Mouse (Mus musculus) yolk sac, embryonic 10.5 days (tissue): Measurements from ENCODE around the gene Kifc3.

Experiments
- DNase-seq: peaks from one replicate; pipeline ENCODE4 v3.0.0-alpha.2; 2017; ENCODE audit warnings: low spot score

The Kifc3 gene

DNA sequence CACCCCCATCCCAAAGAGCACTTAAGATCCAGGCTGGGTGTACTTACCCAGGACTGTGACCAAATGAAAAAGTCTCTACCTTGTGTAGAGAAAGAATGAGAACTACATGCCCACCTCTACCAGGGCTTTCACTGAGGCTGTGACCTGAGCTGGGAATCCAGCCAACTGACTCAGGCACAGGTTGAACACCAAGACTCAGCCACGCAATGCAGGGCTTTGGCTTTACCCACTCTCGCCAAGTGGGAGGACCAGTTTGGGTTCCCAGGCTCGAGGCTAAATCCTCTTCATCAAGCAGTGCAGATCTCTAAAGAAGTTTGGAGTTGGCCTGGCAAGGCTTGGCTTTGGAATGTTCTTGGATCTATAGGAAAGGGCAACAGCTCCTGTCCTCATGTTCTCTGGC, 127.1 kb downstream of the Kifc3 start:
- no peak for DNase-seq

DNA sequence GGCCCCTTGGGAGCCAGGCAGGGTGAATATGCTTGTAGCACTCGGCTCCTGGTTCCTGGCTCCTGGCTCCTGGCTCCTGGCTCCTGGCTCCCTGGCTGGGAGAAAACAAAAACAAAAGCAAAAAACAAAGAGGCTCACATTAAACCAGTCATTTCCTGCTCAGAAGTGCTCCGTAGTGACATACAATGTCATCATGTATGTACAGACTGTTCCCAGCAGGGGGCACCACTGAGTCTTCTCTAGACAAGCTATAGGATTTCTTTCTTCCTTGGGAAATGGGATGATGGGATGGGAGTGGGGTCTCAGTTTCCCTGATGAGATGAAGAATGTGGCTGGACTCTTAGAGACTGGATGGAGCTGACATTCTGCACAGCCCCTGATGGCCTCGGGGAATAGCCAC, 135.0 kb downstream of the Kifc3 start:
- DNase-seq = no peak

DNA sequence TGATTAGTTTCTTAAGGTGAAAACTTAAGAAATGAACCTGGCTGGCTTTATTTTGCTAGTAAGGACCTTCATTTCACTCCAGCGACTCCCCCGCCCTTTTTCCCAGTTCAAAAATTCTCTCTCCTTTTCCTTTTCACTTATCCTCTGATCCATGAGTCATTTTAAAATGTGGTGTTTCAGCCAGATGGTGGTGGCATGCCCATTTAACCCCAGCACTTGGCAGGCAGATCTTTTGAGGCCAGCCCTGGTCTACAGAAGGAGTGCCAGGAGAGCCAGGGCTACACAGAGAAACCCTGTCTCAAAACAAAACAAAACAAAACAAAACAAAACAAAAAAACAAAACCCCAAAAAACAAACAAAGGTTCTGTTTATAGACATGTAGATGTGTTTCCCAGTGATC, 138.1 kb downstream of the Kifc3 start:
- DNase-seq = no peak

DNA sequence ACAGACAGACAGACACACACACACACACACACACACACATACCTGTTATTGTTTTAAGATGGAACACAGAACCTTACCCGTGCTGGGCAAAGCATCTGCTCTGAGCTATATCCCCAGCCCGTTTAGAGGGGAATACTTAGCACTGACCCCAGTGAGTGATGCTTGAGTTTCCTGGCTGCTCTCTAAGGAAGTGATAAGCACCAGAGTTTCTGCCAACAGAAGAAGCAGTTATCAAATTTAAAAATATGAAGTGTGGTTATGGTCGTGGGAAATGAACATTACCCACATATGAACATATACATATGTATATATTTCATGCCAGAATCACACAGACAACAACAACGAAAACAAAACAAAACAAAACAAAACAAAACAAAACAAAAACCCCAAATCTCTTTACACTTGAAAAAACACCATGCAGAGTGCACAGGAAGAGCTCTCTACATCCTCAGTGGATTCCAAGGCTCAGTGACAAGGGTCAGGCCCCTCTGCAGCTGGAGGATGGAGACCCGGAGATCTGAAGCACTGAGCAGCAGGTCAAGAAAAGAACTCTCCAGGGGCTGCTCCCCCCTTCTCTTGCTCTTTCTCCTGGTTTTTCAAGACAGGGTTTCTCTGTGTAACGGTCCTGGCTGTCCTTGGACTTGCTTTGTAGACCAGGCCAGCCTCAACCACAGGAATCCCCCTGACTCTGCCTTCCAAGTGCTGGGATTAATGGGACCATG, 142.6 kb downstream of the Kifc3 start:
- DNase-seq = no peak

DNA sequence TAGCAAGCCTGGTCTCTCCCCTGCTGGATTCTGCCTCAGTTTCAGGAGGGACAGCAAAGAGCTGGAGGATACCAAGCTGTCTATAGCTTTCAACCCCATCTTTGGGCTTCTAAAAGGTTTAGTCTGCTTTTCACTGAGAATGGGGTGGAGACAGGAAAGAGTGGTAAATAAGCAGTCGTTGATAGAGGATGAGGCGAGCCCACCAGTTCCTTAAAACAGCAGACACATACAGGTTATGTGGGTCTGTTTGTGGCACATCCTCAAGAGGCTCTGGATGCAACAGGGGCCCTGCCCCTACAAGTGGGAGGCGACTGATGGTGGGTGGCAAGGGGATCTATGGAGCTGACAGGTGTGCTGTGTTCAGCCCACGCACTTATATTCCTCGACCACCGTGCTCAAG, 144.0 kb downstream of the Kifc3 start:
- DNase-seq = no peak

DNA sequence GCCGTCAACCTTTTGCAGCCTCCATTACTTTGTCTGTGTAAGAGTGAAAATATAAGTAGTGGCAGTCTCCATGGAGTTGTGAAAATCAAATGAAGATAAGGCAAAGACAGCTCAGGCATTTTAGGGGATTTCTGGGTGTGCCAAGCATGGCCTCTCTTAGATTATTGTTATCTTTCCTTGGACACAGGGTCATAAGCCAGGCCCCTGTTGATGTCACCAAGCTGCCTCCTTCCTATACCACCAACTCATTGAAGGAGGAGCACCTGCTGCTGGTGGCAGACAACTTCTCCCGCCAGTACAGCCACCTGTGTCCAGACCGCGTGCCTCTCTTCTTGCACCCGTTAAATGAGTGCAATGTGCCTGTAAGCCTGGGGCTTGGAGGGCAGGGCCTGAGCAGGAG, 146.2 kb downstream of the Kifc3 start:
- no peak for DNase-seq

DNA sequence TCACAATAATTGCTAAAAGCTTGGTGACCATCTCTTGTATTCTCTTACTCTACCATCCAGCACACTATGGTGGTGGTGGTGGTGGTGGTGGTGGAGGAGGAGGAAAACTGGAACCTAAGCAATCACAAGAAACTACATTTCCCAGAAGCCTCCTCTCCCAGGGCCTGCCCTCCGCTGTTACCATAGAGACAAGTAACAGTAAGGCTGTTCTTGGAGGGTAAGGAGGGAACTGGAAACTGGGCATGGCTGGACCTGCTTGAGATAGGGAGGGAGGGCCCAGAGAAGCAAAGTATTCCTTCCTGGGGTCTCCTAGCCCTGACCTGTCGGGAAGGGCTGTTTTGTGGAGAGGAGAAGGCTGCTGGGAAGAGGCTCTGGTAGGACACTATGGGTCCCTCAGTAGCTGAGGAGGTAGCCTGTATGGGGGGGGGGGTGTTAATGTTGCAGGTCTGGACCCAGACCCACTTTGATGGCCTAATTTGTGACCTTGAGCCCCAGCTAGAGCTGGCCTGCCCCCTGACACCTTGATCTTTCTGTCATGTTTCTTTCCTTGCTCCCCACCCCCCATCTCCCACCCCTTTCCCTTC, 147.6 kb downstream of the Kifc3 start, which contains the start of gene Drc7:
Gene Drc7 (plus strand): TSS at position 177 of the 584 bp plus-strand sequence.
- DNase-seq = no peak

DNA sequence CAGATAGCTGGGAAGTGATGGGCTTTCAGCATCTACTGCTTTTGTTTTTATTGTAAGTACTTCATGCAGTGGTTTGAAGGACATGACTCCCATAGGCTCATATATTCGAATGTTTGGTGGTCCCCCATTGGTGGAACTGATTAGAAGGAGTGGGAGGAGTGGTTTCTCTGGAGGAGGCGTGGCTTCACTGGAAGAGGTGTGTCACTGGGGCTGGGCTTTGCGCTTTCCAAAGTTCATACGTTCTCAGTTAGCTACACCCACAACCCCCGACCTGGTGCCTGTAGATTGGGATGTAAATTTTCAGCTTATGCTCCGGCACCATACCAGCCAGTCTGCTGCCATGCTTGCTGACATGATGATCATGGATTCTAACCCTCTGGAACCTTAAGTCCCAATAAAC, 148.2 kb downstream of the Kifc3 start:
- DNase-seq = no peak
